Mouse (Mus musculus) liver, embryonic 16.5 days (tissue): ENCODE results near the gene Stk24. TPM values are rescaled to one million over a fixed set of nuclear protein-coding genes. Genes with fewer than 3 reads are reported as not detected.

Source experiments
- ATAC-seq: fragments of 200-750 bp; cut with Nextera tagmentation; 2 replicates; pipeline ENCODE4 v1.8.0; 2017; ENCODE audit warnings: low read depth, mild to moderate bottlenecking, moderate number of reproducible peaks, moderate library complexity
- H3K27ac ChIP-seq: fragments of 300-500 bp; sonication (generic); 2 replicates; pipeline ENCODE4 v1.5.1; 2014; ENCODE audit warnings: mild to moderate bottlenecking, low read length
- H3K27me3 ChIP-seq: fragments of 300-500 bp; sonication (generic); 2 replicates; pipeline ENCODE4 v1.6.1; 2014; ENCODE audit warnings: low read depth, low read length, mixed read lengths; ENCODE audit not compliant: control insufficient read depth, insufficient read depth
- H3K36me3 ChIP-seq: fragments of 300-500 bp; sonication (generic); 2 replicates; pipeline ENCODE4 v1.6.1; 2014; ENCODE audit warnings: mild to moderate bottlenecking; ENCODE audit not compliant: control insufficient read depth, insufficient read depth
- H3K4me1 ChIP-seq: fragments of 300-500 bp; sonication (generic); 2 replicates; pipeline ENCODE4 v1.6.1; 2014; ENCODE audit warnings: low read depth, low read length, mixed read lengths; ENCODE audit not compliant: control insufficient read depth
- H3K4me2 ChIP-seq: fragments of 300-500 bp; sonication (generic); 2 replicates; pipeline ENCODE4 v1.6.1; 2014; ENCODE audit warnings: low read depth, low read length, mixed read lengths
- H3K4me3 ChIP-seq: fragments of 300-500 bp; sonication (generic); 2 replicates; pipeline ENCODE4 v1.5.1; 2014; ENCODE audit warnings: low read depth, mild to moderate bottlenecking, low read length
- H3K9ac ChIP-seq: fragments of 300-500 bp; sonication (generic); 2 replicates; pipeline ENCODE4 v1.6.1; 2014; ENCODE audit warnings: low read depth, low read length
- H3K9me3 ChIP-seq: fragments of 300-500 bp; sonication (generic); replicated peaks from 2 replicates; pipeline ENCODE4 v1.6.1; 2016; ENCODE audit warnings: low read length; ENCODE audit not compliant: control insufficient read depth
- WGBS: fragments of 180-500 bp; shearing (Covaris S2); extraction: QIAGEN DNeasy Blood & Tissue Kit; methylation state at CpG from one replicate; pipeline ENCODE4 v1.1.7; 2014; ENCODE audit not compliant: insufficient replicate concordance; 5-methylcytosine and 5-hydroxymethylcytosine counted together
- polyA plus RNA-seq: library from polyadenylated mRNA; unstranded; fragments of >200 nt; fragmentation: Nextera tagmentation; extraction: Ambion mirVana; gene quantifications from 2 replicates; pipeline ENCODE4 v1.2.1, GENCODE M21; 2015

The Stk24 gene
- polyA plus RNA-seq, result 24.3 and 26.1 TPM in 2 replicates

DNA sequence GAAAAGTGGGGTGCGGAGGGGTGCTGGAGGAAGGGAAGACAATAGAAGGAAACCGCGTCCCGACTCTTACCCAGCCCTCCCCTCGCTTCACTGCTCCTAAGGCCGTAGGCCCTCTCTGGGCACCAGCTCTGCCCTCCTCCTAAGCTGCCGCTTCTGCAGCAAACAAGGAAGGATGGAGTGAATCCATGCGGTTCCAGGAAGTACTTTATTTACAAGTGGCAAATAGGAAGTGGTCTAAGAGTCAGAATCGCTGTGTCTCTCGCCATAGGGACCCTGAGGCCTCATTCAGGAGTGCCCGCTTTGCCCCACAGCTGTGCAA lies at the start of gene Stk24:
TSS of gene Stk24 (minus strand) at position 185 of the 319 bp plus-strand sequence.
- Histone ChIP-seq H3K9ac (peak within 1 kb of the TSS; percentile 98), H3K9me3 (no peaks in the 10 kb centered on the region), H3K4me1 (peaks cover 31% of the 10 kb centered on the region), H3K27me3 (no peaks in the 10 kb centered on the region; the same call in 1 of the 2 replicates), H3K4me2 (peak within 1 kb of the TSS; percentile 96), H3K36me3 (peaks cover 4% of the 10 kb centered on the region), H3K27ac (peak within 1 kb of the TSS; percentile 83), H3K4me3 (peak within 1 kb of the TSS; percentile 97)
- WGBS, result 7% methylated on average over 11 of the region's 11 CpGs
- ATAC-seq, result no peak

GRCm38 (mm10) chr14:121428148-121428547 lies 48.3 kb upstream of the Stk24 start:
- Histone ChIP-seq H3K9me3 (no peaks in the 10 kb centered on the region), H3K9ac (no peak overlapping the region), H3K4me2 (no peak overlapping the region), H3K27me3 (no peaks in the 10 kb centered on the region), H3K27ac (no peak overlapping the region), H3K4me3 (no peak overlapping the region), H3K4me1 (peaks cover 9% of the 10 kb centered on the region), H3K36me3 (no peaks in the 10 kb centered on the region)
- no peak for ATAC-seq
- 66% methylated on average over 4 of the region's 4 CpGs for WGBS

GRCm38 (mm10) chr14:121426743-121427142 lies 46.9 kb upstream of the Stk24 start:
- Histone ChIP-seq H3K27ac (no peak overlapping the region), H3K9me3 (no peaks in the 10 kb centered on the region), H3K4me3 (no peak overlapping the region), H3K4me1 (peaks cover 22% of the 10 kb centered on the region), H3K36me3 (no peaks in the 10 kb centered on the region), H3K4me2 (no peak overlapping the region), H3K9ac (no peak overlapping the region), H3K27me3 (no peaks in the 10 kb centered on the region)
- ATAC-seq, result no peak

DNA sequence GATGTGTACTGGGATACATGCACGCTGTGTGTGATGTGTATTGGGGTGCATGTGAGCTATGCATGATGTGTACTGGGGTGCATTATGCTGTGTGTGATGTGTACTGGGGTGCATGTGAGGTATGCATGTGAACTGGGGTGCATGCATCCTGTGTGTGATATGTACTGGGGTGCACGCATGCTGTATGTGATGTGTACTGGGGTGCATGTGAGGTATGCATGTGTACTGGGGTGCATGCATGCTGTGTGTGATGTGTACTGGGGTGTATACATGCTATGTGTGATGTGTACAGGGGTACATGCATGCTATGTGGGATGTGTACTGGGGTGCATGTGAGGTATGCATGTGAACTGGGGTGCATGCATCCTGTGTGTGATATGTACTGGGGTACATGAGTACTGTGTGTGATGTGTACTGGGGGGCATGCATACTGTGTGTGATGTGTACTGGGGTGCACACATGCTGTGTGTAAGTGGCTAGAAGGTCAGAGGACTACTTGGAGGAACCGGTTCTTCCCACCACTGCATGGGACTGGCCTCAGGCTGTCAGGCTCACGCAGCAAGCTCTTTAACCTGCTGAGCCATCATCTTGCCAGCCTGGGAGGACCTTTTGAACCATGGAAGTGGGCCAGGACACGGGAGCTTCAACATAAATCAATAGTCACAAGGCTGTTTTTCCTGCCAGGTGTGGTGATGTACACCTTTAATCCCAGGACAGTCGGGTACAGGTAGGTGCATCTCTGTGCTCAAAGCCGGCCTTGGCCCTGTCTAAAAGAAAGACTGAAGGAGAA lies 45.4 kb upstream of the Stk24 start:
- Histone ChIP-seq H3K9me3 (no peaks in the 10 kb centered on the region), H3K4me2 (no peak overlapping the region), H3K9ac (no peak overlapping the region), H3K27ac (no peak overlapping the region), H3K27me3 (no peaks in the 10 kb centered on the region), H3K4me3 (no peak overlapping the region), H3K4me1 (peaks cover 22% of the 10 kb centered on the region), H3K36me3 (no peaks in the 10 kb centered on the region)
- no peak for ATAC-seq
- WGBS, result 61% methylated on average over 7 of the region's 7 CpGs

DNA sequence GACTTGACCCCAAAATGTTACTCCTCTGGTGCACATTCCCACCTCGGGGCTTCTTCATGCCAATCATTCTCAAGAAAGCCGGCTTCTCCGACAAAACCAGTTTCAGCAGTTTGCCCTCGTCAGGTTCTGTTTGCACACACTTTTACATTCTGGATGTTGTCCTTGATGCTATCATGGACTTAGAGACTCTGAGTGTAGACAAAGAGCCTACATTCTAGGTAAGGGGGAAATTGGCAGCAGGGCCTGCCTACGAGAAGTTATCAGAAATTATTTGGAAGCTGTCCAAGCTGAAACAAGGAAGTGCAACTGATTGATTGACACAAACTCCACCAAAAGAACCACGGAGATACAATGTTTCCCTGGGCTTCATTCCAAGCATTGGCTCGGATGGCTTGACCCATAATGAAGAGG lies 43.5 kb upstream of the Stk24 start:
- Histone ChIP-seq H3K36me3 (no peaks in the 10 kb centered on the region), H3K27ac (peak overlapping the region; percentile 92), H3K4me2 (peak overlapping the region; percentile 67), H3K4me1 (peaks cover 22% of the 10 kb centered on the region), H3K9me3 (no peaks in the 10 kb centered on the region), H3K9ac (peak overlapping the region; percentile 43; the same call in 1 of the 2 replicates), H3K4me3 (no peak overlapping the region), H3K27me3 (no peaks in the 10 kb centered on the region)
- WGBS, result 15% methylated on average over 7 of the region's 7 CpGs
- no peak; the same call in 1 of the 2 replicates for ATAC-seq

DNA sequence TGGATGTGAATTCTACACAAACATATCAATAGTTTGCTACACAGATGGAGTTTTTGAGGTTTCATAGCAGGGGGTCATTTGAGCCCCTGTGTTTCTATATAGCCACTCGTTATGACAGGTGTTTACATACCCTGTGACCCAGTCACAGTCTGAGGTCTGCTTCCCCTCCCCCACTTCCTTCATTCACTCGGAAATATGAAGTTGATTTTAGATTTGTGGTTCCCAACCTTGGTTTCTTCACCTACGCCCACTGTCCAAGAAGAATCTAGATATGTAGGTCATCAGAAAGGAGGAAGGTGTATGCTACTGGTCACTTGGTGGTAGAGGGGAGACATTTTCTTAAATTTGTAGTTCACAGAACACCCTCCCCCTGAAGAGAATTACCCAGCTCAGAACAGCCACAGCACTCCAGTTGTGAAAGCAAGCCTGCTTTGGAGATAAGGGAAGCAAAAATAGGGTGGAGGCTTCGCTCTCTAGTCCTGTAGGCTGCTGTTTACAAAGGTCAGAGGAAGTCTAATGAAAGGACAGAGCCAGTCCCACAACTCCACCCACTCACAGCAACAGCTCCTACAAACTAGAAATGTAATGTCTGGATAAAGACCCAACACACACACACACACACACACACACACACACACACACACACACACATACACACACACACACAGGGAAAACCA lies 43.0 kb upstream of the Stk24 start:
- Histone ChIP-seq H3K9ac (peak overlapping the region; percentile 43), H3K4me1 (peaks cover 22% of the 10 kb centered on the region), H3K36me3 (no peaks in the 10 kb centered on the region), H3K9me3 (no peaks in the 10 kb centered on the region), H3K27me3 (no peaks in the 10 kb centered on the region), H3K4me3 (peak overlapping the region; percentile 30; the same call in 1 of the 2 replicates), H3K4me2 (peak overlapping the region; percentile 67), H3K27ac (peak overlapping the region; percentile 92)
- WGBS, result 0% methylated on average over 4 of the region's 4 CpGs
- peak; percentile 96 for ATAC-seq

DNA sequence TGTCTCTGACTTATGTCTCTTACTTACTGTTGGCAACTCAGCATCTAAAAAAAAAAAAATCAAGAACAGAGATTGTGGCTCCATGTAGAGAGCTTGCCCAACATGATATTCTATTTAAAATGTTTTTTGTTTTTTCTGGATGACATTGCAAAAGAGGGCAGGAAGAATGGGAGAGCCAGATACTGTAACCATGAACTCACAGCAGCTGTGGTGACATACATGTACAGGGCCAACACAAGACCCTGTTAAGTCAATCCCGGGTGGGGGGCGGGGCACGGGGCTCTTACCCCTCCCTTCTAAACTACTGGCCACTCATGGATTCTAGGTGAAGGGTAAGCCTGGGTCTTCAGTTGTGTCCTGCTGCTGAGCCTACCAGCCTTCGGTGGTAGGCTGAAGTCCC lies 42.2 kb upstream of the Stk24 start:
- Histone ChIP-seq H3K4me3 (no peak overlapping the region), H3K4me2 (peak overlapping the region; percentile 67), H3K9ac (peak overlapping the region; percentile 29; the same call in 1 of the 2 replicates), H3K36me3 (no peaks in the 10 kb centered on the region), H3K4me1 (peaks cover 22% of the 10 kb centered on the region), H3K27ac (peak overlapping the region; percentile 92), H3K9me3 (no peaks in the 10 kb centered on the region), H3K27me3 (no peaks in the 10 kb centered on the region)
- peak; percentile 7; the same call in 1 of the 2 replicates for ATAC-seq
- WGBS, result 53% methylated on average over 4 of the region's 4 CpGs

GRCm38 (mm10) chr14:121417594-121417993 lies 37.8 kb upstream of the Stk24 start:
- Histone ChIP-seq H3K9ac (no peak overlapping the region), H3K27ac (no peak overlapping the region), H3K27me3 (no peaks in the 10 kb centered on the region), H3K36me3 (no peaks in the 10 kb centered on the region), H3K9me3 (no peaks in the 10 kb centered on the region), H3K4me1 (peaks cover 8% of the 10 kb centered on the region), H3K4me2 (no peak overlapping the region), H3K4me3 (no peak overlapping the region)
- WGBS, result 63% methylated on average over 5 of the region's 5 CpGs
- ATAC-seq, result no peak
